Mouse (Mus musculus): Measurements from ENCODE around the gene Ano7.

Gene Ano7

DNA sequence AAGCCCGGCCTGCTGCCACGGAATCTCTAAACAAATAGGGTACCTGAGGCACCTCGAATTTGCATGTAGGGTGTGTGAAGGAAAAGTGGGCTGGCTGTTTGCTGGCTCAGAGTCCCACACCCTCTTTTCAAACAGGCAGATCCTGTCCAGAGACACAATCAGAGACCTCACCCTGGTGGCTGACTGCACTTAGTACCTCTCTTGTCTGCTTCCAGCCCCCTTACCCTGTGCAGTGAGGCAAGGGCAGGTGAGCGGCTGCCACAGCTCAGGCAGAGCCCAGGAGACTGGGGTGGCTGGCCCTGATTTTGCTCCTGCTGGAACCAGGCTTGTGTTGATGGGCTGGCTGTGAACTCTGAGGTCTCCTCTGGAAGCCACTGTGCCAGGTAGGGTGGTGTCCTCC lies at the start of gene Ano7:
TSS of gene Ano7 (plus strand) at position 266 of the 400 bp plus-strand sequence.
- no peak for DNase-seq (ENCODE audit: low spot score)

DNA sequence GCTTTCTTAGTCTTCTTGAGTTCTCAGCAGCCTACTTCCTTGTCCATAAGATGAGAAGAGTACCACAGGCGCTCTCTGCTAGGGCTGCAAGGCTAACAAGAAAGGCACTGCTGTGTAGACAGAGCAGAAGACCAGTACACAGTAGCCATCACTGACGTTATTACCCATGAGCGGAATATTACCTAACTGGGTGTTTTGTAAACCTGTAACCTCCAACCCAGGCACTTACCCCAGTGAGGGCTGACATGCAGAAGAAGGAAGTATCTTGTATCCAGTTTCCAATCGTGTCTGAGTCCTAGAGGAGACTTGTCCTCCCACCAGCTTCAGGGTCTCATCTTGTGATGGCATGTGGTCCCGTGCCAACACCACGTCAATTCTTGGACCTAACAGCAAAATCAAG lies 49.8 kb upstream of the Ano7 start:
- no peak for DNase-seq (ENCODE audit: low spot score)

DNA sequence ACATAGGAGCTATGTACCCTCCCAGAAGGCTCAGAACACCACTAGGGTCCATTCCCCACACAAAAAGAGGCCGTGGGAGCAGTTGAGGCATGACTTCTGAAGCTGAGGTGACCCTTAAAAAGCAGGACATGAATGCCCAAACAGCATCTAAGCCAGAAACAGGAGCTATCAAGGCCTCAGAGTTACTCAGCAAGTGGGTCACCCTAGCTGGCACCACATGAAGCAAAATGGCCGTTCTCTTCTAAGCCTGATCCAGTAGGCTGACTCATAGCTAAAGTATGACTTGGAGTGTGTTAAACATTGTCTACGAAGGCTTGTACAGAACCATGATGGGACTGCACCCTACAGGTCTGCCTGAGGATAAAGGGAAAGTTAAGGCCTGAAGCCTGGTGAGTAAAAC lies 47.3 kb upstream of the Ano7 start:
- DNase-seq (ENCODE audit: low spot score): no peak

- DNase-seq (ENCODE audit: low spot score): no peak
These were observed 39.1 kb upstream of the Ano7 start for GRCm38 (mm10) chr1:93334621-93335020.

DNA sequence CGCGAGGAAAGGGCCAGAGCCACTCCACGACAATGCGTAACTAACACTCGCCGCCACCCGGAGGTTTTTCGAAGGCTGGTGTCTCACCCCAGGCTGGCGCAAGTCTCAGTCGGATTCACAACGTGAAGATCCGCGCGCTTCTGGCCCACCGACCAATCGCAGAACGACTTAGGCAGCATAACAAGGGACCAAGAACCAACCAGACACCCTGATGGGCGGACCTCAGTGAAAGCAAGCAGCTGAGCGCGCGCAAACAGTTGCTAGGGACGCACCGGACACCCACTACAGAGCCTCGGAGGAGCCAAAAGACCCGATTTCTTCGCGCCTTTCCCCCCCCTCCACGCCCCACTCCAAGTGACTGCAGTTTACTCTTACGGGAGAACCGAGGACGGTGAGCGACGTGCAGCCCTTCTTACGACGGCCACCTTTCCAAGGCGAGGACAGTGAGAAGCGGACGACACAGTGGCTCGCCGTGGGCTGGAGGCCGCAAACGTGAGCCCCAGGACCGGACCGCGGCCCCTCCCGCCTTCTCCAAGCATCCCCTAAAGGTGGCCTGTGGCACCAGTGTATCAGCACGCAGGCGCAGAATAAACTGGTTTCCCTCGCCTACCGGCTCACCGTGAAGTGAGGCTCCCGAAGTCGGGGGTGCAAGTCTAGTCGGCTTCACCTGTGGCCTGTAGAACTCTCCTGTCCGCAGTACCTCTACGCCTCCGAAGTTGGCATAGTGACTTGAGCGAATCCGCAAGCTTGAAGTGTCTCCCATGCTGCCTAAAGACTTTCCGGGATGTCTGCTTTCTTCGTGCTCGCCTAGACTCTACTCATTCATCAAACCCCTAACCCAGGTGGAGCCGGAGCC lies 30.9 kb upstream of the Ano7 start, which contains the start of the genes Ppp1r7 and Pask:
TSS of gene Ppp1r7 (plus strand) at position 207 of the 856 bp plus-strand sequence.
TSS of gene Pask (minus strand) at position 835 of the 856 bp plus-strand sequence.
- peak; percentile 83 for DNase-seq (ENCODE audit: low spot score)

DNA sequence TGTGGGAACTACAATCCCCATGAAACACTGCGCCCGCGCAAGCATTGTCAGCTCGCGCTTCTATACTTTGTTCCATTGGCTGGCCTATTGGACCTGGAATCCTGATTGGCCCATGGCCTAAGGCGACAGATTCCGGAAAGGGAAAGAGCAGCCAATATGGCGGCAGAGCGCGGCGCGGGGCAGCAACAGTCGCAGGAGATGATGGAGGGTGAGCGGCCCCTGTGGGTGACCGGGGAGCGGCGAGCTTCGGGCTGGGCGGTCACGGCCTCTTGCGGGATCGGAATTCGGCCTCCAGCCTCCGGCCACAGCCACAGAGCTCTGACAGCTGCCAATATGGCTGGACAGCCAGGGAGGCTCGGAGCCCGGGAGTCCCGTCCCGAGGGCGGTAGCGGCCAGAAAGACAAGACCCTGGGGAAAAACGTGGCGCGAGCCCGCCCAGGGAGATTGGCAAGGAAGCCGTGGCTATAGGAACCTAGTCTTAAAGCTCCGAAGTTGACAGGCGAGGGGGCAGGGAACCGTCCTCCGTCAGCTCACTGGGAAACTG lies 30.2 kb upstream of the Ano7 start:
- peak; percentile 90 for DNase-seq (ENCODE audit: low spot score)

DNA sequence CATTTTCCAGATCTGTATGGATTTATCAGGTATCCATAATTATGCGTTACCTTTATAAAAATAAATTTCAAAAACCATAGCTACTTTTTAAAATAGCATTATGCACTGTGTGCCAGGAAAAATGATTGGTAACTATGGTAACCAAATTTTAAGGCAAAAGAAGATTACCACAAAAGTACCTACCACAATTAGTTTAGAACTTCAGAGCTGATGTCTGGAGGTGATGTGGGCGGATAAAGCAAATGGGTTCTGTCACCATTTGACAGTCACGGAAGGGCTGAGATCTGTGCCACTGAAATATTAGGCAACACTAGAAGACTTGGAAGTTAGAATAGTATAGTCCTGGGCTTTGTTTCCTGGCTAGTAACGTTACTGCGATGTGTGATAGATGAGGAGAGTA lies 26.6 kb upstream of the Ano7 start:
- DNase-seq (ENCODE audit: low spot score): no peak

DNA sequence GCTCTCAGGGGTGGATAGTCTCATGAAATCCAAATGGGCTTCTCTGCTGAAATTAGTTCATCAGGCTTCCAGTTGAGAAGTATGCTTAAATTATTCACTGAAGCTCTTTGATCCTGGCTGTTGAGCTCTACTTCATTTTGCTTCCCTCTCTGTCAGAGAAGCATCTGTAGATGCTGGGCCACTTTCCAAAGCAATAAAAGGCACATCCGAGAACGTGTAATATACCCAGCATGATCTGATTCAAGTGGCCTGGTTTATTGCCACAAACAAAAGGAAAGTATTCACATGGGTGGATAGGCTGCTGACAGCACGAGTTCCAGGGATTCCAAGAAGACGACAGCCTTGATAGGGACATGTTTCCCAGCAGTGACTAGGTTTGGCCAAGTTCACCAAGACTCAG lies 24.0 kb upstream of the Ano7 start:
- DNase-seq (ENCODE audit: low spot score): no peak

DNA sequence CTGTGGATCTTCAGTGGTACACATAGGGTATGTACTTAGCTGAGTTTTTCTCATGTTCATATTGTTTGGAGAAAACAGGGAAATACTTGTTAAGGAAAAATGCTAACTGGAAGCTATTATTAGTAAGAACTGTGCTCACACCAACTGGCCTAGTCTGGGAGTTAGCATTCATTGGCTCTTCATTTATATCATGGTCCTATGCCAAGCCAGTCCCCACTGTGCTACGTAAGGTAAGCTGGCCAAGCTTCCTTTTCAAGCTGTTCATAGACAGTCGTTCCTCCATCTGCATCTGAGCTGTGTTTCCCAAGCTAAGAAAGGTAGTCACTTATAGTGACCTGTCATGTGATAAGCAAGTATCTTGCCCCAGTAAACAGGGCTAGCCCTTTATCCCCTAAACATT lies 21.0 kb upstream of the Ano7 start:
- DNase-seq (ENCODE audit: low spot score): peak; percentile 31

DNA sequence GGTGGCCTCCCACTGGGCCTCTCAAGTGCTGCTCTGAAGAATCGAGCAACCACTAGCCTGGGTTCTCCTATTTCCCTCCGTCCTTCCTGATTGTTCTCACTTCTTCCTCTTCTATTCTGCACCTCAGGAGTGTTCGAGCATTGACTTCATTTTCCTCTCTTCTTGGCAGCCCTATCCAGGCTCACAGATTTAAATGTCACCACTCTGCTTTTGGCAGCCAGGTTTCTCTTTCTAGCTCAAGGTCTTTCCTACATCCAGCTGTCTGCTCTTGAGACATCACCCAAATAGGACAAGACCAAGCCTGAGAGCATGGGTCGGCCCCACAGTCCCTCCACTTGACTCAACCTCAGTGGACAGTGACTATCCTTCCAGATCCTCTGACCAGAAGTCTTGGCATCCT lies 11.1 kb upstream of the Ano7 start:
- no peak for DNase-seq (ENCODE audit: low spot score)

DNA sequence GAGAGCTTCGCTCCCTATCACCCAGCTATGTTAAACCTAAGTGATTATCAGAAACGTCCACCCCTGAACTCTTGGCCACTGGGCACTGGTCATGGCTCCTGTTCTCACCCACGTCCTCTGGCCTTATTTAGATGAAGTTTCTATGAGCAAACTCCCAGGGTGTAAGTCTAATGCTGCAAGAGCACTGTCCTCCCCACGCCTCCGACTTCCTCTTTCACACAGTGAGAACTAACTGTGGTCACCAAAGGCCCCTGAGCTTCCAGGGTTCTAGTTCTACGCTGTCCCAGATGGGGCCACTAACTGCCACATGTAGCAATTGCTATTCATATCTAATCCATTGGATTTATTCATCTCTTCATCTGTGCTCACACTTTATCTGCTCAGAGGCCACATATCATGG lies 8.1 kb upstream of the Ano7 start:
- DNase-seq (ENCODE audit: low spot score): no peak

- DNase-seq (ENCODE audit: low spot score): no peak
These were observed 3.6 kb downstream of the Ano7 start for GRCm38 (mm10) chr1:93377307-93377706.

- no peak for DNase-seq (ENCODE audit: low spot score)
These were observed 5.4 kb downstream of the Ano7 start for GRCm38 (mm10) chr1:93379117-93379516.

DNA sequence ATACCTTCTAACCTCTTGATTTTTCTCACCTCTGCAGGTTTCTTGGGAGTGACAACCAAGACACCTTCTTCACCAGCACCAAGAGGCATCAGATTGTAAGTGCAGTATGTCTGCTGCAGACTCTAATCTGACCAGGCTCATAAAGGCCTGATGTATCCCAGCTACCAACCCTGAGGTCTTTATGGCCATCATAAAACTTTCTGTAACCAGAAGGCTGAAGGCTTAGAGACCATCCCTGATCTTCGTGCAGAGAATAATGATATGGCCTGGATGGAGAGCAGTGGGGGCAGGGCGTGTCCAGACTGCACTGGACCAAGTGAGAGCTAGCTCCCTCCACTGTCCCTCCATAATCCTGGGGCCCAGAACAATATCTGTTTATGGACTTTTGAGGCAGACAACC lies 13.5 kb downstream of the Ano7 start:
- DNase-seq (ENCODE audit: low spot score): no peak

DNA sequence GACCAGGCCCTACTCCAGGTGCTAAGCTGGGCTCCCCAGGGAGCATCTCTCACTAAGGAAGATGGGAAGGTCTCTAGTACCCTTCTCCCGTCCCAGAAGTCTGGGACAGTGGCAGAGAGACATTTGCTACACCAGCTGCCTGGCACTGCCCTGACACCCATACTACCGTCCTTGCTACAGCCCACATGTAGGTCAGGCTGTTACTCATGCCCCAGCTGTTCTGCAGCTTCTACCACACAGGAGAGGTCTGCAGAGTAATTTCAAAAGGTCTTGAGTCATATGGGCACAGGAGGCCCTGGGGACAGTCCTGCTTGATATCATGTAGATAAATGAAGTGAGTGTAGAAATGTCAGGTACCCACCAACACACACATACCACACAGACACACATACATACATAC lies 15.2 kb downstream of the Ano7 start:
- DNase-seq (ENCODE audit: low spot score): no peak

GRCm38 (mm10) chr1:93401191-93402052 lies 27.7 kb downstream of the Ano7 start:
- DNase-seq (ENCODE audit: low spot score): no peak

- no peak for DNase-seq (ENCODE audit: low spot score)
These were observed 29.7 kb downstream of the Ano7 start for GRCm38 (mm10) chr1:93403403-93403802.

- no peak for DNase-seq (ENCODE audit: low spot score)
These were observed 58.4 kb downstream of the Ano7 start for GRCm38 (mm10) chr1:93432087-93432486.

- DNase-seq (ENCODE audit: low spot score): no peak
These were observed 65.6 kb downstream of the Ano7 start for GRCm38 (mm10) chr1:93439321-93439720.

DNA sequence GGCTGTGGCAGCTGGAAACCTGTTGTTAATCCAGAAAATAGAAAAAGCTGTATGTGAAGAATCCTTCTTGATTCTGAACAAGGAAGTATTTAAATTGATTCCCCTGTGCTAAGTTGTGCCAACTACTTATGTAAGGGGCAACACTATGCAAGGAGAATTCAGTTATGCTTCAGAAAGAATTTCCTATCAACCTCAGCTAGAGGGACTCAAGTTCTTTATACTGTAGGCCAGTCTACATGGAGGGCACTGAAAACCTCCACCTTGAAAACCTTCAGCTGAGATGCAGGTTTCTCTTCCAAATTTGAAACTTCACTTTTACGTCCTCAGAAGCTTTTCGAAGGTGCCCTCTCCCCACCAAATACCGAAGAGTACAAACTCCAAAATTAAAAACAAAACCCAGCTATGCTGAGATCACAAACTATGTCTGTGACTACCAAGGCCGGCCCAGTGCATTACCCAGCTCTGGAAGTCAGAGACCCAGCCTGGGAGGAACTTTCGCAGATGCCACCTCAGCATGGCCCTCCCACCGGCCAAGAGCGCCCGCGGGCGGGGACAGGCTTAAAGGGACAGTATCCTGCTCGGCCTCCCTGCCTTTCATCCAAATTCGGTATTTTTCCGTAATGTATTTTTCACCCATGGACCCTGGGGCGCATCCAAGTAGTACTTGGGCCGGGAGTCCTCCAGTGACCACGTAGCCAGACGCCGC lies 70.8 kb downstream of the Ano7 start:
- DNase-seq (ENCODE audit: low spot score): no peak

- DNase-seq (ENCODE audit: low spot score): peak; percentile 21
These were observed 71.5 kb downstream of the Ano7 start for GRCm38 (mm10) chr1:93445111-93445821.

DNA sequence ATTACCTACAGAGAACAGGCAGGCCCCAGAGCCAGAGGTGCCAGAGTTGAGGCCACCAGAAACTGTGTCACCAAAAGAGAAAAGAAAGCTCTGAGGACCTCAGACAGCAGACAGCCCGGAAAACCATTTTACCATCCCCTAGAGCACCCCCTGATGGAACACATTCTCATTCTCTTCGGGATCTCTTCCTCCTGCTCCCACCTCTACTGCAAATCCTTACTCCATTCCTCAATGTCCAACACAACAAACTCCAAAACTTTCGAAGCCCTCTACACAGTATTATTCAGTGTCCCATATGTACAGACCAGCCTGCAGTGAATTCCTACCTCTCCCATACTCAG lies 72.1 kb downstream of the Ano7 start:
- DNase-seq (ENCODE audit: low spot score): no peak
